Mouse (Mus musculus): ENCODE data around the gene Mindy3. TPM values are rescaled to one million over a fixed set of nuclear protein-coding genes. Genes with fewer than 3 reads are reported as not detected.
A peak's percentile ranks its signal among the peaks of the same experiment; 100 is the strongest.
"Not testable (repeated sequence)": the region's sequence is repeated elsewhere in the genome, so short reads cannot be mapped to it uniquely, and the experiment has no call there.

Gene Mindy3
- polyA plus RNA-seq (2014; fragmentation: Nextera tagmentation; extraction: Ambion mirVana), result 28.8 and 29.3 TPM in 2 replicates

DNA sequence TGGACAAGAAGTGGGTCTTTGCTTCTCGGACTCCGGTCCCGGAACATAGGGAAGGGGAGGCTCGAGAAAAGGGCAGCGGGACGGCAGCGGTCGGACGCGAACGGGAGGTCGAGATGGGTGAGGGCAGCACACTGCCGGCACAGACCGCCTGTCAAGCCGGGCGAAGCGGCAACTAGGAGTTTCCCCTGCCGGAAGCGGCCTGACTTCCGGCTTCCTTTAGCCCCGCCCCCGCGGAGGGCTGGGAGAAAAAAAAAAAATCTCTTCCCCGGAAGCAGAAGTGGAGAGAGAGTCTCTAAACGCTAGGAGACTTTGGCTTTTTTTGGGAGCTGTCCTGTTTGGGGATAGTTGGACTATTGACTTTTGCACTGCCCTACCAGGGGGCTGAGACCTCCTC is at the start of gene Mindy3:
Gene Mindy3, minus strand, starts transcription at position 209 of the 394 bp plus-strand sequence.
- Histone ChIP-seq H3K27me3 (ENCODE audit: control insufficient read depth, insufficient read depth, low read length) (no peaks in the 10 kb centered on the region), H3K27ac (ENCODE audit: low read depth, low read length) (peak within 1 kb of the TSS; percentile 32), H3K4me3 (ENCODE audit: low read depth, low read length) (peak within 1 kb of the TSS; percentile 89), H3K9me3 (replicated peaks; ENCODE audit: control insufficient read depth, low read length) (no peaks in the 10 kb centered on the region), H3K9ac (ENCODE audit: low read depth, low read length) (peak within 1 kb of the TSS; percentile 84), H3K36me3 (ENCODE audit: control insufficient read depth, insufficient read depth, low read length) (no peaks in the 10 kb centered on the region), H3K4me2 (peak within 1 kb of the TSS; percentile 86), H3K4me1 (ENCODE audit: control insufficient read depth, insufficient read depth, low read length) (peaks cover 4% of the 10 kb centered on the region; the same call in 1 of the 2 replicates)
- WGBS (ENCODE audit: insufficient replicate concordance), result under 1% methylated on average over 25 of the region's 25 CpGs
- ATAC-seq (replicated peaks; ENCODE audit: insufficient number of reproducible peaks, low FRiP score, low TSS enrichment), result peak; percentile 87

DNA sequence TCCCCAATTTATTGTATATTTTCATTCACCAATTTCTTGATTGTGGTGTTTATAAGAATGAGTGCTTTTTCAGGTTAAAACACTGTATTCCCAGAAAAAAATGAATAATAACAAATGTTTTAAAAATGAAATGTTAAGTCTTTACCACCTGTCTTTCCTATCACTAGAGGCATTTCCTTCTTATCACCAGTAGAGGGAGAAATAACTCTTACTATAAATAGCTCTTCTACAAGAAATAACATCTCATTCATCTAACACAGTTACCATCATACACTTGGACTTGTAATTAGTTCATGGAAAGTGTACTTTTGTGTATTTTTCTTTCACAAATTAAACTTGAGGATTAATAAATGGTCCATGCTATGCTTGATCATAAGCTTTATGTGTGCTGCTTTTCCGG is 40.5 kb upstream of the Mindy3 start:
- WGBS (ENCODE audit: insufficient replicate concordance), result 88% methylated on average over 1 of the region's 1 CpGs

DNA sequence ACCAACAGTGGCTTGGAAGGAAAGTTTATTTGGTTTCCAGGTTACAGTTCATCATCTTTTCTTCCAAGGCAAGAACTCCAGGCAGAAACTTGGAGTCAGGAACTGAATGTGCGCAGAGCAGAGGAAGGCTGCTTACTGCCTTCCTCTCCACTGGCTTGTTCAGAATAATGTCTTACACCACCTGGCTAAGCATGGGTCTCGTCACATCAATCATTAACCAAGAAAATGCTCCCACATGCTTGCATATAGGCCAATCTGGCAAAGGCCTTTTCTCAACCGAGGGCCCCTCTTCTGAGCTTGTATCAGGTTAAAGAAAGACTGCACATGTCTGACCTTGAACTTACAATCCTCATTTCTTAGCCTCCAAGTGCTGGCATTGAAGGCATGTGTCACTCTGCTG is 30.8 kb upstream of the Mindy3 start:
- Histone ChIP-seq H3K4me1 (ENCODE audit: control insufficient read depth, insufficient read depth, low read length) (no peaks in the 10 kb centered on the region), H3K27ac (ENCODE audit: low read depth, low read length) (no peak overlapping the region), H3K36me3 (ENCODE audit: control insufficient read depth, insufficient read depth, low read length) (no peaks in the 10 kb centered on the region), H3K27me3 (ENCODE audit: control insufficient read depth, insufficient read depth, low read length) (no peaks in the 10 kb centered on the region), H3K9me3 (replicated peaks; ENCODE audit: control insufficient read depth, low read length) (no peaks in the 10 kb centered on the region), H3K4me2 (no peak overlapping the region), H3K4me3 (ENCODE audit: low read depth, low read length) (no peak overlapping the region), H3K9ac (ENCODE audit: low read depth, low read length) (no peak overlapping the region)
- no peak for ATAC-seq (replicated peaks; ENCODE audit: insufficient number of reproducible peaks, low FRiP score, low TSS enrichment)
- 79% methylated on average over 3 of the region's 3 CpGs for WGBS (ENCODE audit: insufficient replicate concordance)

More for the DNA sequence above, 40.5 kb upstream of the Mindy3 start:
- no peak overlapping the region for H3K9ac ChIP-seq (ENCODE audit: low read depth, low read length)
- H3K4me3 ChIP-seq (ENCODE audit: low read depth, low read length), result no peak overlapping the region
- no peak for ATAC-seq (replicated peaks; ENCODE audit: insufficient number of reproducible peaks, low FRiP score, low TSS enrichment)
- no peak overlapping the region for H3K27ac ChIP-seq (ENCODE audit: low read depth, low read length)
- no peak overlapping the region for H3K4me2 ChIP-seq
- no peaks in the 10 kb centered on the region for H3K9me3 ChIP-seq (replicated peaks; ENCODE audit: control insufficient read depth, low read length)
- no peaks in the 10 kb centered on the region for H3K36me3 ChIP-seq (ENCODE audit: control insufficient read depth, insufficient read depth, low read length)
- H3K4me1 ChIP-seq (ENCODE audit: control insufficient read depth, insufficient read depth, low read length), result no peaks in the 10 kb centered on the region
- no peaks in the 10 kb centered on the region for H3K27me3 ChIP-seq (ENCODE audit: control insufficient read depth, insufficient read depth, low read length)

DNA sequence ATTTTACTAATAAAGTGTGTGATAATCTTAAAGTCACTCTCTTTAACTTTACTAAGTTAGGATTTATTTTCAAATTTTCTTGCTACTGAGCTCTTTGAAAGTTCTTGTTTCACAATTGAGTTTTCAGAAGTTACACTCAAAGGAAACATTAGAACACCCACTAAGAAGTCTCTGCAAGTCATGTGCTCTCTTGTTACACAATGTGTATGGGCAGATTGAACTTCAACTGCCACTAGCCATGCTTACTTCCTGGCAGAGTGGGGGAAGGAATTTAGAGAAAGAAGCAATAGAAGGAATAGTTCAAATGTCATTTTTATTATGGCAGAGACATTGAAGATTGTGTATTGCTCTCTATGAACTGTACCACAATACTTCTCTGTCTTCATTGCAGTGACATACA is 20.9 kb upstream of the Mindy3 start:
- no peak overlapping the region for H3K4me2 ChIP-seq
- ATAC-seq (replicated peaks; ENCODE audit: insufficient number of reproducible peaks, low FRiP score, low TSS enrichment), result no peak
- no peak overlapping the region for H3K9ac ChIP-seq (ENCODE audit: low read depth, low read length)
- H3K9me3 ChIP-seq (replicated peaks; ENCODE audit: control insufficient read depth, low read length), result no peaks in the 10 kb centered on the region
- H3K4me1 ChIP-seq (ENCODE audit: control insufficient read depth, insufficient read depth, low read length), result no peaks in the 10 kb centered on the region
- no peaks in the 10 kb centered on the region for H3K27me3 ChIP-seq (ENCODE audit: control insufficient read depth, insufficient read depth, low read length)
- H3K27ac ChIP-seq (ENCODE audit: low read depth, low read length), result no peak overlapping the region
- H3K36me3 ChIP-seq (ENCODE audit: control insufficient read depth, insufficient read depth, low read length), result no peaks in the 10 kb centered on the region
- no peak overlapping the region for H3K4me3 ChIP-seq (ENCODE audit: low read depth, low read length)

DNA sequence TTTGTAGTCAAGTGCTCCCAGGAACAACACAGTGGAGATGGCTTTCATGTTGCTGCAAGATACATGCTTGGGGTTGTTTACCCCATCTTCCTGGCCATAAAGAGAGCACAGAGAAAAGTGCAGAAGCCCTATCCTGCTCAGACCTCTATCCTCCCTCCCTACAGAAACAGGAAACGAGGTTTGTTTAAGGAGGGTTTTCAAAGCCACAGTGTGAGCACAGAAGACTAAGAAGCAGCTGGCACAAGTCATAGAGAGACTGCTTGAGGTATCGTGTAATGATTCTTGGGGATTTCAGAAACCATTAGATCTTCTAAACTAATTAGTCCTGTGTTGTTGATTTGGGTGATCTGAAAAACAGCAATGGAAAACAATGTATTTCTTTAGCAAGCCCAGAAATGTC is 20.3 kb upstream of the Mindy3 start:
- Histone ChIP-seq H3K27me3 (ENCODE audit: control insufficient read depth, insufficient read depth, low read length) (no peaks in the 10 kb centered on the region), H3K4me2 (no peak overlapping the region), H3K4me3 (ENCODE audit: low read depth, low read length) (no peak overlapping the region), H3K9me3 (replicated peaks; ENCODE audit: control insufficient read depth, low read length) (no peaks in the 10 kb centered on the region), H3K27ac (ENCODE audit: low read depth, low read length) (no peak overlapping the region), H3K4me1 (ENCODE audit: control insufficient read depth, insufficient read depth, low read length) (no peaks in the 10 kb centered on the region), H3K36me3 (ENCODE audit: control insufficient read depth, insufficient read depth, low read length) (no peaks in the 10 kb centered on the region), H3K9ac (ENCODE audit: low read depth, low read length) (no peak overlapping the region)
- no peak for ATAC-seq (replicated peaks; ENCODE audit: insufficient number of reproducible peaks, low FRiP score, low TSS enrichment)
- 53% methylated on average over 2 of the region's 2 CpGs for WGBS (ENCODE audit: insufficient replicate concordance)

DNA sequence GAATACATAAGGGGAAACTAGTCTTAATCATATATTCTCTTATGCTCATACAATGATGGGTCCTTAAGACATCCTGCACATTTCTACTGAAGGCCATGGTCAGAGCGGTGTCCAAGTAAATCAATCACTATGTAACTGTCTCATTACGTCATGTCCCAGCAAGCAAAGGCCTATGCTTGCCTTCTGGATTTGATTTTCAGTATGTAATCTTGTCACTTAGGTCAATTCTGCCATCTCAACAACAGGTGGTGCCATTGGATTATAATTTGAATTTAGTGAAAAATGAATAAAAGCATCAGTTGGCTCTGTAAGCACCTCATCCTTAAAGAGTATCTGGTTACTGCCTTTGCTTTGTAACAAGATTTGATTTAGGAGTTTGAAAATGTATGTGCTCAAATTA is 18.9 kb upstream of the Mindy3 start:
- Histone ChIP-seq H3K9me3 (replicated peaks; ENCODE audit: control insufficient read depth, low read length) (no peaks in the 10 kb centered on the region), H3K27me3 (ENCODE audit: control insufficient read depth, insufficient read depth, low read length) (no peaks in the 10 kb centered on the region), H3K27ac (ENCODE audit: low read depth, low read length) (no peak overlapping the region), H3K4me1 (ENCODE audit: control insufficient read depth, insufficient read depth, low read length) (no peaks in the 10 kb centered on the region), H3K36me3 (ENCODE audit: control insufficient read depth, insufficient read depth, low read length) (no peaks in the 10 kb centered on the region), H3K4me2 (no peak overlapping the region), H3K9ac (ENCODE audit: low read depth, low read length) (no peak overlapping the region), H3K4me3 (ENCODE audit: low read depth, low read length) (no peak overlapping the region)
- no peak for ATAC-seq (replicated peaks; ENCODE audit: insufficient number of reproducible peaks, low FRiP score, low TSS enrichment)
- 84% methylated on average over 2 of the region's 2 CpGs for WGBS (ENCODE audit: insufficient replicate concordance)

DNA sequence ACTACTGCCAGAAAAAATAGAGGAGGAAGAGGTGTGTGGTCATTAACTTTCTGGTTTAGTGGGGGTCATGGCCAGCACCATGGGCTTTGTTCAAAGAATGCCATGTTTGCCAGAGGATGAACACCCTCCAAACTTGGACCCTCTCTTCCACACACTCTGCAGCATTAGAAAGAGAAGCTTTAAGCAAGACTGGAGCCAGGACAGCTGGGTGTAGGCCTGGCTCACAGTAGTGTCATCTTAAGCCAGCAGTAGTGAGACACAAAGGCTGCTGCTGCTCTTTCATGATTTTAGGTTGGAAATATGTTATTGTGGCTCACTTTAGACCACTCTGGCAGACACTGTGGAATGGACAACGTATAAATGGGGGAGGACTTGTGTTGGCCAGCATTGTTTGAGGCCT is 12.8 kb upstream of the Mindy3 start:
- Histone ChIP-seq H3K27me3 (ENCODE audit: control insufficient read depth, insufficient read depth, low read length) (no peaks in the 10 kb centered on the region), H3K27ac (ENCODE audit: low read depth, low read length) (no peak overlapping the region), H3K4me2 (no peak overlapping the region), H3K9me3 (replicated peaks; ENCODE audit: control insufficient read depth, low read length) (no peaks in the 10 kb centered on the region), H3K4me3 (ENCODE audit: low read depth, low read length) (no peak overlapping the region), H3K9ac (ENCODE audit: low read depth, low read length) (no peak overlapping the region), H3K4me1 (ENCODE audit: control insufficient read depth, insufficient read depth, low read length) (no peaks in the 10 kb centered on the region), H3K36me3 (ENCODE audit: control insufficient read depth, insufficient read depth, low read length) (no peaks in the 10 kb centered on the region)
- ATAC-seq (replicated peaks; ENCODE audit: insufficient number of reproducible peaks, low FRiP score, low TSS enrichment), result no peak
- 68% methylated on average over 1 of the region's 1 CpGs for WGBS (ENCODE audit: insufficient replicate concordance)

DNA sequence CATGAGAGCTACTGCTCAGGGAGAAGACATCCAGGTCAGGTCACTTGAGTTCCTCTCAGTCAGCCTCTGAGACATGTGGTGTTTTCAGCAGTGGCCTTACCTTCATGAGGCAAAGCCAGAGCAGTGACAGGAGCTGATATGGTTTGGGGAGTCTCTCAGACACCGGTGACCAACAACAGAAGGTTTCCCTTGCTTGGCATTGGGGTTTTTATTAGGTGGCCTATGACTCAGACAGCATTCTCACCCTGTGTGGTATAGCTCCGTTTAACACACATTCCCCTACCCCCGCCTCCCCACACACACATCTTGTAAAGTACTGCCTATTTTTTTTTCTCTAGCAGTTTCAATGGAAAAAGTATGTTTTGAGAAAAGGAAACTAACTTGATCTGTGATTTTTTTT is 5.1 kb upstream of the Mindy3 start:
- Histone ChIP-seq H3K9ac (ENCODE audit: low read depth, low read length) (no peak overlapping the region), H3K4me3 (ENCODE audit: low read depth, low read length) (no peak overlapping the region), H3K27ac (ENCODE audit: low read depth, low read length) (no peak overlapping the region), H3K9me3 (replicated peaks; ENCODE audit: control insufficient read depth, low read length) (no peaks in the 10 kb centered on the region), H3K36me3 (ENCODE audit: control insufficient read depth, insufficient read depth, low read length) (no peaks in the 10 kb centered on the region), H3K4me1 (ENCODE audit: control insufficient read depth, insufficient read depth, low read length) (no peaks in the 10 kb centered on the region), H3K4me2 (no peak overlapping the region), H3K27me3 (ENCODE audit: control insufficient read depth, insufficient read depth, low read length) (no peaks in the 10 kb centered on the region)
- 71% methylated on average over 3 of the region's 3 CpGs for WGBS (ENCODE audit: insufficient replicate concordance)
- ATAC-seq (replicated peaks; ENCODE audit: insufficient number of reproducible peaks, low FRiP score, low TSS enrichment), result no peak

DNA sequence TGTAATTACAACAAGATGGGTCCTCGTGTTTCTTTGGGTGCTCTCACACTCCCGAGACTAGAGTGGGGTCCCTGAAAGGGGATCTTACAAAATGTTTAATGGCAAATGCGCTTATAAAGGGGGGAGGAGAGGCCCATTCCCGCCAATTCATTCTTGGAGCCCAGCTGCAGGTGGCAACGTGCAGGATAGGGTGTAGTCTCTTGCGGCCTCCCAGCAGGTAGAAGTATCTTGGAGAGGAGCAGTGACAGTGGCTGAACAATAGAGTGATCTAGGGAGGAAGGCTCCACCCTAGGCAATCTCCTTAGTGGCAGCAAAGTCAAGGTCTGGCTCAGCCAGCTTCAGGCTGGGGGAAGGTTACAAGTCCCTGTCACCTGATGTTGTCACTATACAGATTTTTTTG is 4.2 kb upstream of the Mindy3 start:
- not testable (repeated sequence) for H3K4me2 ChIP-seq; H3K27me3 ChIP-seq (ENCODE audit: control insufficient read depth, insufficient read depth, low read length); H3K36me3 ChIP-seq (ENCODE audit: control insufficient read depth, insufficient read depth, low read length); H3K4me3 ChIP-seq (ENCODE audit: low read depth, low read length); H3K9ac ChIP-seq (ENCODE audit: low read depth, low read length); H3K4me1 ChIP-seq (ENCODE audit: control insufficient read depth, insufficient read depth, low read length); H3K27ac ChIP-seq (ENCODE audit: low read depth, low read length); ATAC-seq (replicated peaks; ENCODE audit: insufficient number of reproducible peaks, low FRiP score, low TSS enrichment); H3K9me3 ChIP-seq (replicated peaks; ENCODE audit: control insufficient read depth, low read length)
- 63% methylated on average over 6 of the region's 6 CpGs for WGBS (ENCODE audit: insufficient replicate concordance)

Data from heart, embryonic 11.5 days (tissue).